Mouse (Mus musculus) MEL (cell line): ENCODE measurements around the gene Lmo7. TPM values are rescaled to one million over a fixed set of nuclear protein-coding genes. Genes with fewer than 3 reads are reported as not detected.

ENCODE experiments used
- DNase-seq: peaks from one replicate; pipeline ENCODE4 v3.0.0; 2011; ENCODE audit warnings: low read depth, low spot score
- H3K27ac ChIP-seq: 2 replicates; pipeline ENCODE4 v1.5.1; 2012; ENCODE audit warnings: low read depth, mild to moderate bottlenecking, control low read depth, low read length, moderate library complexity; ENCODE audit not compliant: control insufficient read depth
- H3K27me3 ChIP-seq, 2 experiments: fragments of 150-350 bp in 1 of 2; sonication (generic) in 1 of 2; 2 replicates each; pipeline ENCODE4 v1.6.1; 2012; ENCODE audit warnings: low read length in 2 of 2, mild to moderate bottlenecking in 2 of 2, improper control_type of control experiment in 1 of 2, moderate library complexity in 1 of 2; ENCODE audit not compliant: insufficient read depth in 2 of 2, control insufficient read depth in 1 of 2
- H3K36me3 ChIP-seq, 2 experiments: 2 replicates each; pipeline ENCODE4 v1.6.1; 2012 to 2014; ENCODE audit warnings: low read length in 2 of 2, improper control_type of control experiment in 1 of 2, inconsistent platforms in 1 of 2, mild to moderate bottlenecking in 1 of 2; ENCODE audit not compliant: insufficient read depth in 2 of 2, control insufficient read depth in 1 of 2
- H3K4me1 ChIP-seq, 2 experiments: fragments of 150-350 bp in 1 of 2; sonication (generic) in 1 of 2; 2 replicates each; pipeline ENCODE4 v1.6.1; 2012; ENCODE audit warnings: low read length in 2 of 2, improper control_type of control experiment in 1 of 2, mild to moderate bottlenecking in 1 of 2; ENCODE audit not compliant: insufficient read depth in 2 of 2, control insufficient read depth in 1 of 2
- H3K4me3 ChIP-seq, 2 experiments: fragments of 150-350 bp in 1 of 2; sonication (generic) in 1 of 2; 2 replicates each; pipeline ENCODE4 v1.5.1; 2012; ENCODE audit warnings: low read depth in 2 of 2, low read length in 2 of 2, mild to moderate bottlenecking in 2 of 2, moderate library complexity in 2 of 2, control low read depth in 1 of 2, improper control_type of control experiment in 1 of 2; ENCODE audit not compliant: control insufficient read depth in 1 of 2, insufficient read depth in 1 of 2
- H3K79me2 ChIP-seq: 2 replicates; pipeline ENCODE4 v1.6.1; 2012; ENCODE audit warnings: mild to moderate bottlenecking, low read length, moderate library complexity; ENCODE audit not compliant: control insufficient read depth, poor library complexity, insufficient read depth
- H3K9ac ChIP-seq: 2 replicates; pipeline ENCODE4 v1.6.1; 2012; ENCODE audit warnings: low read depth, mild to moderate bottlenecking, control low read depth, low read length, moderate library complexity; ENCODE audit not compliant: control insufficient read depth, poor library complexity, severe bottlenecking
- H3K9me3 ChIP-seq: fragments of 150-350 bp; sonication (generic); replicated peaks from 2 replicates; pipeline ENCODE4 v1.6.1; 2012; ENCODE audit warnings: mild to moderate bottlenecking, low read length, improper control_type of control experiment, moderate library complexity; ENCODE audit not compliant: insufficient read depth
- BHLHE40 ChIP-seq: IDR thresholded peaks from 2 replicates; pipeline ENCODE4 v1.6.1; 2012; ENCODE audit warnings: low read depth, mild to moderate bottlenecking, inconsistent platforms, low read length, improper control_type of control experiment, borderline replicate concordance
- CHD2 ChIP-seq: IDR thresholded peaks from 2 replicates; pipeline ENCODE4 v1.6.1; 2011; ENCODE audit warnings: low read length, improper control_type of control experiment
- ELF1 ChIP-seq: IDR thresholded peaks from 2 replicates; pipeline ENCODE4 v1.6.1; 2014; ENCODE audit warnings: low read depth, mild to moderate bottlenecking, inconsistent platforms, low read length, improper control_type of control experiment, moderate library complexity
- ETS1 ChIP-seq: IDR thresholded peaks from 2 replicates; pipeline ENCODE4 v1.6.1; 2012; ENCODE audit warnings: low read depth, mild to moderate bottlenecking, inconsistent platforms, low read length, improper control_type of control experiment, moderate library complexity
- GABPA ChIP-seq: IDR thresholded peaks from 2 replicates; pipeline ENCODE4 v1.6.1; 2012; ENCODE audit warnings: low read depth, mild to moderate bottlenecking, inconsistent platforms, low read length, improper control_type of control experiment, moderate library complexity
- GATA1 ChIP-seq: IDR thresholded peaks from 2 replicates; pipeline ENCODE4 v1.6.1; 2011; ENCODE audit warnings: low read depth, low read length, improper control_type of control experiment
- HCFC1 ChIP-seq: IDR thresholded peaks from 2 replicates; pipeline ENCODE4 v1.6.1; 2012; ENCODE audit warnings: low read depth, mild to moderate bottlenecking, inconsistent platforms, low read length, improper control_type of control experiment, moderate library complexity
- KAT2A ChIP-seq: conservative IDR thresholded peaks from 2 replicates; pipeline ENCODE4 v1.6.1; 2012; ENCODE audit warnings: low read depth, low read length, improper control_type of control experiment, inconsistent platforms
- MAFK ChIP-seq: IDR thresholded peaks from 2 replicates; pipeline ENCODE4 v1.6.1; 2011; ENCODE audit warnings: low read depth, mild to moderate bottlenecking, low read length, improper control_type of control experiment, borderline replicate concordance
- MEF2A ChIP-seq: IDR thresholded peaks from 2 replicates; pipeline ENCODE4 v1.6.1; 2014; ENCODE audit warnings: low read depth, mild to moderate bottlenecking, inconsistent platforms, low read length, improper control_type of control experiment; ENCODE audit not compliant: poor library complexity, insufficient replicate concordance, severe bottlenecking; ENCODE audit errors: extremely low read depth
- MXI1 ChIP-seq: IDR thresholded peaks from 2 replicates; pipeline ENCODE4 v1.6.1; 2011; ENCODE audit warnings: mild to moderate bottlenecking, low read depth, low read length, improper control_type of control experiment
- MYC ChIP-seq: IDR thresholded peaks from 2 replicates; pipeline ENCODE4 v1.6.1; 2011; ENCODE audit warnings: low read depth, mild to moderate bottlenecking, low read length, improper control_type of control experiment, moderate library complexity
- POLR2A ChIP-seq, 2 experiments: IDR thresholded peaks; 2 replicates each; pipeline ENCODE4 v1.6.1; 2011 to 2012; ENCODE audit warnings: low read length in 2 of 2, mild to moderate bottlenecking in 2 of 2, control low read depth in 1 of 2, improper control_type of control experiment in 1 of 2, low read depth in 1 of 2, moderate library complexity in 1 of 2; ENCODE audit not compliant: control insufficient read depth in 1 of 2, insufficient read depth in 1 of 2, poor library complexity in 1 of 2
- RCOR1 ChIP-seq: IDR thresholded peaks from 2 replicates; pipeline ENCODE4 v1.6.1; 2012; ENCODE audit warnings: low read depth, mild to moderate bottlenecking, inconsistent platforms, low read length, improper control_type of control experiment
- TAL1 ChIP-seq: IDR thresholded peaks from 2 replicates; pipeline ENCODE4 v1.6.1; 2012; ENCODE audit warnings: mild to moderate bottlenecking, inconsistent platforms, low read length, moderate library complexity, mixed read lengths
- TCF12 ChIP-seq: IDR thresholded peaks from 2 replicates; pipeline ENCODE4 v1.6.1; 2014; ENCODE audit warnings: low read depth, mild to moderate bottlenecking, inconsistent platforms, low read length, improper control_type of control experiment, moderate library complexity
- UBTF ChIP-seq: IDR thresholded peaks from 2 replicates; pipeline ENCODE4 v1.6.1; 2012; ENCODE audit warnings: low read depth, mild to moderate bottlenecking, inconsistent platforms, low read length, improper control_type of control experiment, moderate library complexity, borderline replicate concordance; ENCODE audit not compliant: insufficient read depth
- ZMIZ1 ChIP-seq: IDR thresholded peaks from 2 replicates; pipeline ENCODE4 v1.6.1; 2012; ENCODE audit warnings: low read depth, mild to moderate bottlenecking, inconsistent platforms, low read length, improper control_type of control experiment, moderate library complexity
- polyA plus RNA-seq, 2 experiments: library from polyadenylated mRNA; stranded (reverse) in 1 of 2; unstranded in 1 of 2; fragments of >175 nt in 1 of 2; fragments of >200 nt in 1 of 2; gene quantifications; 2 replicates each; pipeline versions ENCODE4 v1.2.1 to v1.2.4; 2012; ENCODE audit warnings: low replicate concordance in 2 of 2, low read depth in 1 of 2; ENCODE audit not compliant: insufficient read length in 2 of 2, insufficient read depth in 1 of 2, missing spikeins in 1 of 2
- total RNA-seq: library from RNA; depleted of rRNA; stranded (reverse); fragments of 300-350 nt; gene quantifications from 2 replicates; pipeline ENCODE4 v1.2.3, GENCODE M21; 2012

Lmo7 gene
- total and polyA plus RNA-seq, 3 experiments = not detected

DNA sequence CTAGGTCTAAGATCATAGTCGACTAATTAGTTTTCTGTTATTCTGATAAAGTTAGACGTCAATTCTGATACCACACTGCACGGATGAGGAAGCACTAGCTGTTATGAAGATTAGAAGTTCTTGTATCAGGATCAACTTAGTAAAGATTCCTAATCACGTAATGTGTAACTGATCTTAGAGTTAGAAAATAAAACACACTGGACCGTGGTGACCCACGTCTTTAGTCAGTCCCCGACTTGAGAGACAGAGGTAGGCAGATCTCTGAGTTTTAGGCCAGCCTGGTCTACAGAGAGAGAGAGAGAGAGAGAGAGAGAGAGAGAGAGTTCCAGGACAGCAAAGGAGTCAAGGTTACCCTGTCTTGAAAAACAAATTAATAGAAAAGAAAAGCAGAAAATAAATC is 18.7 kb downstream of the Lmo7 start:
- no peak for DNase-seq

DNA sequence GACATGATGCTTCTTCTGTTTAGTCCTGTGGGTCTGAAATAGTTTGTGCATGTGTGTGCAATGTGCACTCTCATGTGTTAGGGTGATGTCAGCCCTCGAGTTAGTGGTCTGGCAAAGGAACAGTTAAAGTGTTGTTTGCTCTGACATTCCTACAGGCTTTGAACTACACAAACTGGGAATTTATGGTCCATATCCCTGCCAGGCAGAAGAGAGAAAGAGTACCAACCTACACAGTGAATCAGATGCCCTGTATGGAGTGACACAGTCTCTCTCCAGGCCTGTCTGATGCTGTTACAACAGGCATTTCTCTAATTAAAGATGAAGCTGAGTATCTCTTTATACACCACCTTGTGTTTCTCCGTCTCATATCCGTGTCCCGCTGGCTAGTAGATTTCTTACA is 21.2 kb downstream of the Lmo7 start:
- H3K27ac ChIP-seq = no peak overlapping the region
- DNase-seq = no peak
- no peaks in the 10 kb centered on the region for H3K79me2 ChIP-seq
- no peak overlapping the region for H3K9ac ChIP-seq
- no peaks in the 10 kb centered on the region for H3K4me1 ChIP-seq
- no peak overlapping the region for H3K4me3 ChIP-seq
- TF ChIP-seq ETS1 = no peak
- no peak for TF ChIP-seq GABPA
- no peak for TF ChIP-seq GATA1
- no peak for TF ChIP-seq TCF12
- TF ChIP-seq ELF1 = no peak
- H3K36me3 ChIP-seq = no peaks in the 10 kb centered on the region
- H3K27me3 ChIP-seq = no peaks in the 10 kb centered on the region; a peak in 1 of 4 replicates
- no peaks in the 10 kb centered on the region for H3K9me3 ChIP-seq

More for the DNA sequence above, 18.7 kb downstream of the Lmo7 start:
- Histone ChIP-seq H3K27ac (no peak overlapping the region), H3K9ac (no peak overlapping the region), H3K79me2 (no peaks in the 10 kb centered on the region), H3K27me3 (no peaks in the 10 kb centered on the region), H3K36me3 (no peaks in the 10 kb centered on the region), H3K4me3 (no peak overlapping the region), H3K4me1 (no peaks in the 10 kb centered on the region), H3K9me3 (no peaks in the 10 kb centered on the region)
- TF ChIP-seq TCF12 = no peak
- TF ChIP-seq BHLHE40 = no peak
- no peak for TF ChIP-seq ELF1
- TF ChIP-seq KAT2A = no peak
- TF ChIP-seq ZMIZ1 = no peak
- no peak for TF ChIP-seq MEF2A
- no peak for TF ChIP-seq UBTF
- no peak for TF ChIP-seq POLR2A (IDR thresholded peaks at IDR 0.05; ENCODE audit: control insufficient read depth in 1 of 2, insufficient read depth in 1 of 2, low read depth in 1 of 2, low read length in 2 of 2, poor library complexity in 1 of 2)
- TF ChIP-seq MYC = no peak
- TF ChIP-seq CHD2 = no peak
- TF ChIP-seq MXI1 = no peak
- no peak for TF ChIP-seq GABPA
- no peak for TF ChIP-seq TAL1
- TF ChIP-seq RCOR1 = no peak
- no peak for TF ChIP-seq MAFK
- no peak for TF ChIP-seq HCFC1
